Mouse (Mus musculus): Measurements from ENCODE around the gene Atp8a2.

Gene Atp8a2

DNA sequence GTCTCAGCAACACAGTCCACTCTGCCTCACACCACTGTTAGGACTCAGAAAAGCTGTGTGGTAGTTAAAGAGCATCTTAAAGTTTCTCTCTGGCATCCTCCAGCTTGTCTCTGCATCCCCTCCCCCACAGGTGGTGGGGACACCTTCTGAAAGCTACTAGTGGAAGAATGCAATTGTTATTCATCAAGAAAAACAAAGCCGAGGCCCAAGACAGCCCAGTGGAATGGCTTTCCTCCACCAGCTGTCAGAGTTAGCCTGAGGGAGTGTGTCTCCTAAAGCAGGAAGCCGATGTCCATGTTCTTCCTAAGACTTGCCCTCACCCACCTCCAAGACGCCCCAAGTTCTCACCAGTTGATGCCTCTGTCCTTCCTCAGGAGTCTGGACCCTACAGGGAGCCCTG lies 48.1 kb downstream of the Atp8a2 start:
- no peak for DNase-seq

DNA sequence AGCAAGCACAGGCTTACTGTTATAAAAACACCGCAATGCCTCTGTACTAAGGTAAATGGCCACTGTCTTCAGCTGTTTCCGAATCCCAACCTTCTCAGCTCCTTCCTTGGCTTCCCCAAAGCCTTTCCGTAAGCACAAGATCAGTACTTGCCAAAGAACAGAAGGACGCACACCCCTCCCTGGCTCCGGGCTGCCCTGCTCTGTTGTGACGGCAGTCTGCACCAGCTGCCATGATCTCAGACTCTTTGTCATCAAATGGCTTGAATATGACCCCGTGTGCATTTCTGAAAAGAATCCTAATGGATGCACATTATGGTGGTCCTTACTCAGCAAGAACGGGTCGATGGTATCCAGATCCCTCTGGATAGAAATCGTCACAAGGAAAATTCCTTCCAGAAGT lies 53.7 kb downstream of the Atp8a2 start:
- DNase-seq, result no peak

DNA sequence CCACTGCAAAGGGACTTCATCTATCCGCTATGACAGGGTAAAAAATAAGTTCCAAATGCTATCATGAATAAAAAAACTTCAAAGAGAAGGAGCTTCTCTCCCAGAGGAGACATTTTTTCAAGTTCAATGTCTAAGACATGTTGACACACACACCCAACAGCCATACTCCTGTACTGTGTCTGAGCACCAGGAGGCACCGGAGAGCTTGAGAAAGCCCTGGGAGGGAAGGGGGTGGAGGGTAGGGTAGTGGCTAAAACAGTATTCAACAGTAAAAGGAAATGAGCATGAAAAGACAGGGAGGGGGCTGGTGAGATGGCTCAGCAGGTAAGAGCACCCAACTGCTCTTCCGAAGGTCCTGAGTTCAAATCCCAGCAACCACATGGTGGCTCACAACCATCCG lies 58.6 kb downstream of the Atp8a2 start:
- no peak for DNase-seq

- no peak for DNase-seq
Observed at GRCm38 (mm10) chr14:60137812-60138211, 59.2 kb downstream of the Atp8a2 start.

DNA sequence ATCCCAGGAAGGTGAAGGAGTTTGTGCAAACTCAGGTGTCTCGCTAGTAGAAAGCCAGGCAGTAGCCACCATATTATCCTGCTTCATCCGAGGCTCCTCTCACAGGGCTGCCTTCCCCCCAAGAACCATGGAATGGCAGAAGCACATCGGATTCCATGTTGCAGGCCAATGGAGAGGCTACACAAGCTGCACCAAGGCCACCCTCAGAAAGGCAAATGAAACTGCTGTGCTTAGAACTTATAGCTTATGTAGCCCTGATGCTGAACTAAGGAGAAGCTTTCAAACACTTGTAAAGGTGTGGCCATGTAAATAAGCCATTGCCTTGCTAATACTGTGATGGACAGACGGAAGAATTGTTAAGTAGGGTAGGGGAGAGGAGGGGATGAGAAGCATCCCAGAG lies 61.2 kb downstream of the Atp8a2 start:
- no peak for DNase-seq

DNA sequence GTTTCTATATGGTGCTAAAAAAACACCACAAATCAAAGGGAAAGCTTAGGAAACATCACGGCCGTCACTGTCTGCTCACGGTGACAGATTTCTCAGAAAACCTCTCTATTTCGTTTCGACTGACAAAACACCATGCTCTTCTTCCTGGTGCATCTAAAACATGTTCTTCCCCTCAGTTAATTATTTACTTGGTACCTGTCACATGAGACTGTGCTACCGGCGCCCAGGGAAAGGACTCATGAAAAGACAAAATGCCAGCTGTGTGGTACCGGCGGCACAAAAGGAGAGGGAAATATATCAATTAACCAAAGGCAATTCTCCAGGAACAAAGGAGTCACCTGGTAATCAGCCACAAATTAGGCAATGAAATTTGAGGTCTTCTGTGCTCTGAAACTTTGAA lies 62.3 kb downstream of the Atp8a2 start:
- no peak for DNase-seq

- DNase-seq, result no peak
Observed at GRCm38 (mm10) chr14:60131196-60131876, 65.6 kb downstream of the Atp8a2 start.

DNA sequence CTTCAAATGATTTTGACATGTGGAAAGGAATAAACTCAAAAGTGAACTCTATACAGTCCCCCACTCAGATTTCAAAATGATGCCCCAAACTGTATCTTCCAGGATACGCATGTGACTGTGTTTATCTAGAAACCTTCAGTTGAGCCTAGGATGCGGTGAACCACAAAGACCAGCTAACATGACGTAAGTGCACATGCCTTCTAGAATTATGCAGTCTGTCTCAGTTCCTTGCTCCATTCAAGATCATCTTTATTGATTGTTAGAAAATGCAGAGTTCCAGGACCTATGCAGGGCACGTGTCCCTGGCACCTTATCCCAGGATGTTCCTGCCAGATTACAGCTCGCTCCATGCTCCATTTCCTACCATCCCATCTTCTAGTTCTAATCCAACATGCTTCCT lies 67.4 kb downstream of the Atp8a2 start:
- DNase-seq, result no peak

- DNase-seq, result no peak
Observed at GRCm38 (mm10) chr14:60125202-60125601, 71.8 kb downstream of the Atp8a2 start.

DNA sequence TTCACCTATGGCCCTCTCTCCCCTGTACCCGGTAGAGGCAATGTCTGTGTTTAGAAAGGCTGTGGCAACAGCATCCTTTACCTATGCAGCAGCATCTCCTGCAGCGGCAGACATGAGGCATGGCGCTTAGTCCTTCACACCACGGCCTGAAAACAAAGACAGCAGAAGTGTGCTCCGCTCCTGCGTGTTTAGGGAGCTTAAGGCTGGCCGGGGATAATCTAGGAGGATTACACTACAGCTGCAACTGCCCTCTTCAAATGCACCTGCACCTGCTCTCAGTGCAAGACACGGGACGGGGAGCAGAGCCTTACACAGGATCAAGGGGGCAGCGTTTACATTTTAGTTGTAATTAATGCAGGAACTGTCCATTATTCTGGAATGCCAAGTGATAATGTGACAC lies 75.4 kb downstream of the Atp8a2 start:
- no peak for DNase-seq

- DNase-seq, result no peak
Observed at GRCm38 (mm10) chr14:60117792-60118585, 79.0 kb downstream of the Atp8a2 start.

DNA sequence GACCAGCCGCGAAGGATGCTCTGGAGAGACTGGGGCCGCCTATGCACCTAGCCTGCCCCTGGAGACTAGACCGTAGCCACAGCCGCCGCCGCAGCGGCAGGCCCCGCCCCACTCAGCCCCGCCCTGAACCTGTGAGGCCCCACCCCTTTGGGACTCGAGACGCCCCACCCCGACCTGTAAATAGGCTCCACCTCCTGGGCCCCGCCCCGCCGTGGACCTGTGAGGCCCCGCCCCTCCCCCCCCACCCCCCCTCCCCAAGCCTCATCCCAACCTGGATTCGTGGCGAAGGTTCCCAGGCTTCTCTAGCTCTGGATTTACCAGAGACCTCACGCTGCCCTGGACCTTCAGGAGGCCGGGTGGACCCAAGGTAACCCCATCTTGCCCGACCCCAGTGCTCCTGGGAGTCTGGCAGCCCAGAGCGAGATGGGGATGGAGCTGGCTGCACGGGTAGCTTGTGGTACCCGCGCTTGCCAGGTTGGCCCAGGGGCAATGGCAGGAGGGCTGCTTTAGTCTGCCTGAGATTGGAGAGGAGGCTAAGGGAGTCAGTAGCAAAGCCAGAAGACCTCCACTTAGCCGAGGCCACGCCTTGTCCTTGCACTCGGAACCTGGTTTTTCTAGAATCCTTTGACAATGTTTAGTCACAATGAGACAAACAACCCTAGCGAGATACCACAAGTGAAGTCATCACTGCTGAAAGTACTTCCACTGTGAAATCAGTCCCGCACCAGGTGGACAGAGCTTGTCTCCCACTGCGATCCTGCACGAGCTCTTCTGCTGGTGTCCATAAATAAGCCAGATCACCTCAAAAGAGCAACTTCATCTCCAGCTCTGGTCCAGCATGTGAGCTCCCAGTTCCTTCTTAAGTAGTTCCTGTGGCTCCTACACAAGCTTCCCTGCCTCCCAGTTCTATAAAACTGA lies 109.9 kb downstream of the Atp8a2 start:
- no peak for DNase-seq

GRCm38 (mm10) chr14:60086254-60086807 lies 110.6 kb downstream of the Atp8a2 start:
- no peak for DNase-seq

GRCm38 (mm10) chr14:60082771-60083170 lies 114.2 kb downstream of the Atp8a2 start:
- DNase-seq, result no peak

- no peak for DNase-seq
Observed at GRCm38 (mm10) chr14:60072496-60072895, 124.5 kb downstream of the Atp8a2 start.

DNA sequence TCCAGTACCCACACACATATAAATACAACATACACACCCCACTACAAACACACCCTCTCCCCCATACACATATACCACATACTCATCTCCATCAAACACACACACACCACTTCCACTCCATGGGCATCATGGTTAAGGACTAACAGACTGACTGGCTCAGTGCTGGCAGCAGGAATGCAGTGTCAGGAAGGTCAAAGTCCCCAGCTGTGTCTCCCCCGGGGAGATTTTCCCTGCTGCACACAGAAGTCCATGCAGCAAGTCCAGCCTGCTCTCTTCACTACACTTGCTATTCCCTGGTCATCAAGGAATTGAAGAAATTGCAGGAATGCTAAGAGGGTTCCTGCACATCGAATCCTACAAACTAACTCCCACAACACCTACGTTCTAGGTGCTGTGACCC lies 131.8 kb downstream of the Atp8a2 start:
- peak; percentile 25 for DNase-seq

DNA sequence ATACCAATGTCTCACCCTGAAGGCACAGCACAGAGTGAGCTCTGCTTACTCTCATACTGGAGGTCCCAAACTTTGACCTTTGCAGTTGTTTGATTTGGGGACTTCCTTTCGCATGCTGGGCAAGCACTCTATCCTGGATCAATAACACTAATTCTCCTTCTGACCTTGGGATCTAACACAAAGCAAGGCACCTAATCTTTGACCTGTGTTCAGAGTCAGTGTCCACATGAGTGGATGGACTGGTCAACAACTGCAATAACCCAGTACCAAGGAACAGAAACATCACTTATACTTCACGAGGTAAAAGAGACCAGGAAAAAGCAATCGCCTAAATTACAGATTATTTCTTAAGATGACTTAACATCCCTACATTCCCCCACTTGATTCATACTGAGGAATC lies 136.0 kb downstream of the Atp8a2 start:
- DNase-seq, result no peak

GRCm38 (mm10) chr14:60058867-60059266 lies 138.1 kb downstream of the Atp8a2 start:
- no peak for DNase-seq

DNA sequence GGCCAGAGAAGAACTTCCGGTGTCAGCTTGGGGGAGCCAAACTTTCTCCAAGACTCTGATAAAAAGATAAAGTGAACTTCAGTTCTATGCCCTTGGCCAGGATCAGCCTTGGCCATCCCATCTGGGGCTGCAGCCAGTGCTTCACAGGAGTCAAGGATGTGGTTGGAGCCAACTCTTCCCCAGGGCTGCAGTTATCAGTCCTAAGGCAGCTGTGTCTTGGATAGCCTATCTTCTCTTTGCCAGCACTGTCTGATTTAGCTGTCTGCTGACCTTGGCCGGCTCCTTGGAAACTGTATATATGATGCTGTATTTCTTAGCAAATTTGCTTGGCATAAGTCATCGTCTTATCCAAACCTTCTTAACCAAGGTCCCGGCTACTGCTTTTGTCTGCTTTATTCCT lies 141.7 kb downstream of the Atp8a2 start:
- DNase-seq, result no peak

GRCm38 (mm10) chr14:60030666-60031065 lies 166.3 kb downstream of the Atp8a2 start:
- DNase-seq, result no peak

DNA sequence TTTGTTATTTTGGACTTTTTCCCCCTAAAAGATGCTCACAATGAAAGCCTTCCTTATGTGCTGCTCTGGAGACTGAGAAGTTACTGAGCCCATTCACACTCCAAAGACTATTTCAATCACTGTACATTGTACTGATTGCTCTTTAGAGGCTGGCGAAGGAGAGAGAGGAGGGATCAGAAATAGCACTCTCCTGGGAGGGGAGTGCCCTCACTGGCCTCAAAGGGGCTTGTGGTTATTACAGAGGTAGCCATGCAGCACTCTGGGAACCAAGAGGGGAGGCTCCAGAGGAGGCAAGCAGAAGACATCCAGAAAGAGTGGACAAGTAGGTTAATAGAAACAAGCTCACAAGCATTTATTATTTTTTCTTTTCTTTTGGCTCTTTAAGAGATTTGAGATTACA lies 169.8 kb downstream of the Atp8a2 start:
- no peak for DNase-seq

- no peak for DNase-seq
Observed at GRCm38 (mm10) chr14:60026647-60027046, 170.3 kb downstream of the Atp8a2 start.

DNA sequence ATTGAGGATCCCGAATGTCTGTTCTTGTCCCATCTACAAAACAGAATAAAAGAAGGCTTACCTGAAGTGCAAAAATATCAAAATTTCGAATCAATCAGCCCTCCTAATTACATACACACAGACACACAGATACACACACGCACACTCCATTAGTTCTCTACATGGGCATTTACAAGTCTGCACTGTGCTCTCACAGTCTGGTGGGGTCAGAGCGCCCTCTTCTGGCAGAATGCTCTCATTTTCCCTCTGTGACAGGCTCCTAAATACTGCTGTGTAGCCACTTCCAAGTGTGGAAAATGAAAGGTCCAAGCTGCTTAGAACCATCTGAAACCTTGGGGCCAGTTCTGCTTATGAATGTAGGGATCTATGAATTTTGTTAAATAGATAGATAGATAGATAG lies 181.1 kb downstream of the Atp8a2 start:
- peak; percentile 68 for DNase-seq

All from kidney, adult 18-20 months (tissue).